Mouse (Mus musculus) thymus, postnatal 36 days (tissue): ENCODE results near the gene Rcor2.

Experiments used
- DNase-seq, 2 experiments: peaks; one replicate each; pipeline ENCODE4 v3.0.0; 2022; ENCODE audit warnings: mixed read lengths in 2 of 2

Rcor2 gene

GRCm38 (mm10) chr19:7321391-7321790 is 54.3 kb downstream of the Rcor2 start:
- no peak for DNase-seq
